Comparison of ENCODE assay signal across 8 mouse cellular contexts in genomic region chr10:60831379-60831778, GRCm38 (mm10). TPM values are rescaled to one million over a fixed set of nuclear protein-coding genes. Genes with fewer than 3 reads are reported as not detected.
DNase-seq lines count a peak whose midpoint lies in the region; TF ChIP-seq lines count a peak whose summit lies in the region.

Unc5b (minus strand) TSS chr10:60831581.

- TF ChIP-seq POLR2A in cortical plate, adult 2 months (IDR thresholded peaks at IDR 0.05; ENCODE audit: extremely low read depth, insufficient read depth, low read length), result peak; percentile 52; the same call in 1 of the 2 replicates

- no peaks in the 10 kb centered on the region for H3K4me1 ChIP-seq in cortical plate, adult 2 months (ENCODE audit: control insufficient read depth, insufficient read depth, low read length)

- H3K27ac ChIP-seq in cortical plate, adult 2 months (ENCODE audit: insufficient read depth, low read length), result peak within 1 kb of the TSS; percentile 74; the same call in 1 of the 2 replicates
- H3K27ac ChIP-seq in left cerebral cortex, adult 2 months, result peak within 1 kb of the TSS; percentile 40; the same call in 1 of the 2 replicates

- intact Hi-C loops in gastrocnemius, postnatal 14 days (cut with DNase I; ENCODE audit: low total_unique reads), result loop anchor here (2.0 kb wide), 1 partner anchor 51 kb away; no protein-coding TSS in a partner anchor
- intact Hi-C loops in left cerebral cortex, adult 2 months (cut with DNase I), result loop anchor here (1.0 to 10.0 kb wide), 3 partner anchors 52 to 183 kb away; no protein-coding TSS in a partner anchor

- TF ChIP-seq CTCF in cortical plate, adult 2 months (IDR thresholded peaks at IDR 0.05; ENCODE audit: extremely low read depth, insufficient read depth, low read length), result no peak
- TF ChIP-seq CTCF in left cerebral cortex, adult 2 months (IDR thresholded peaks at IDR 0.05), result peak; percentile 62

- peak; percentile 96 to 99 for DNase-seq in adrenal gland, adult (ENCODE audit: inconsistent age in 2 of 2, low spot score in 1 of 2)
- DNase-seq in gastrocnemius, postnatal 14 days, result peak; percentile 93
- peak; percentile 82 for DNase-seq in induced T-regulatory cell, adult 2 months (ENCODE audit: low read depth)
- peak; percentile 84 to 89 for DNase-seq in left cerebral cortex, adult 2 months (ENCODE audit: extremely low spot score in 1 of 2, low spot score in 2 of 2)
- peak; percentile 97 to 98 for DNase-seq in lung, postnatal 4 days
- DNase-seq in right cerebral cortex, postnatal 10 days (ENCODE audit: low spot score in 2 of 2), result peak; percentile 89 to 92
- peak; percentile 95 for DNase-seq in urinary bladder, postnatal 14 days (ENCODE audit: low spot score)

- H3K4me3 ChIP-seq in cortical plate, adult 2 months (ENCODE audit: insufficient read depth, low read length), result peak within 1 kb of the TSS; percentile 53
- H3K4me3 ChIP-seq in left cerebral cortex, adult 2 months, result peak within 1 kb of the TSS; percentile 59

RNA-seq across cellular contexts. Expression of gene Unc5b, which starts in this region (rescaled TPM):
- 9.2 and 9.8 TPM in 2 replicates for polyA plus RNA-seq in cortical plate, adult 2 months (2012; rRNA removed)
- total RNA-seq in gastrocnemius, postnatal 14 days (2021), result 10 to 100 TPM in 1 of 2 experiments, 1 to 10 TPM in 1; 7.3 to 12.1 TPM
- 10 to 100 TPM in 1 of 2 experiments, 1 to 10 TPM in 1; 9.0 to 10.3 TPM for total RNA-seq in left cerebral cortex, adult 2 months (2021)

Comparison
In these comparisons a context has a peak if more than half of its experiments do, and no peak if none do; other contexts are left out.
1. Peak in every context shown above with its lines: DNase-seq, H3K4me3 ChIP-seq and H3K27ac ChIP-seq.